Mouse (Mus musculus) layer of hippocampus, adult 8-10 months (tissue): ENCODE measurements around the gene Cmip. TPM values are rescaled to one million over a fixed set of nuclear protein-coding genes. Genes with fewer than 3 reads are reported as not detected.

Experiments
- DNase-seq, 2 experiments: peaks; one replicate each; pipeline ENCODE4 v3.0.0; 2022; ENCODE audit warnings: low spot score in 2 of 2
- total RNA-seq, 4 experiments: library from RNA; stranded (reverse); gene quantifications; 2 replicates each; pipeline ENCODE4 v1.2.4; 2022

The Cmip gene
- total RNA-seq, 4 experiments from 2014 or later, result 252 to 278 (median 268) TPM

DNA sequence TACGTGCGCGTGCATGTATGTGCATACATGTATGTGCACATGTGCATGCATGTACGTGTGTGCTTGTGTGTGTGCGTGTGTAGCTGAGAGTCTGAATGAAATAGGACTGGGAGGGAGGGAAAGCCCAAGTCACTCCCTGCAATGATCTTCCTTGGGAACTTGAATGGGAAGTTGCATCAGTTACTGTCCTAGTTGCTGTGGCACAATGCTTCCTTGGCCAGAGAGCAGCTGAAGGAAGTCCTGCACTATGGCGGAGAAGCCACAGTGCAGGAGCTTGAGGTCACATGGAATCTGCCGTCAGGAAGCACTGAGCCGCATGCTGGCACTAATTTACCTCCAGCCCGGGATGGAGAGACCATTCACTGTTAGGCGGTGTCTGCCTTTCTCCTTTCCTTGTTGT, 37.9 kb downstream of the Cmip start:
- DNase-seq, result no peak

- DNase-seq, result no peak
These were observed 41.2 kb downstream of the Cmip start for GRCm38 (mm10) chr8:117297913-117298518.

- no peak for DNase-seq
These were observed 42.3 kb downstream of the Cmip start for GRCm38 (mm10) chr8:117299204-117299603.

DNA sequence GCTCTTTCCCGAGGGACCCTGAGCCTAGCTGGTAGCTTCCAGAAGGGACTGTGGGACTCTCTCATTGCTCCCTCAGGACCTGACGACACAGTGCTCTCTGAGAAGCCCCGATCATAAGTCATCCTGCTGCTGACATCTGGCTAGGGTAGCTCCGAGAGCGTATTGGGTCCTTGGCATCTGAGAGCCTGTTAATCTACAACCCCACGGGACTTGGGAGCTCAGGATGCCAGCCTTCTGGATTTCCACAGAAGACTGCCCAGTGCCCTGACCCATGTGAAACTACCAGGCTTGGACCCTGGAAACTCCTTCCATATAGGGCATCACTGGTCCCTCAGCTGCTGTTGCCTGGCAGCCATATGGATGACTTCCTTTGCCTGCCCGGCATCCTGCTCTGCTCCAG, 43.3 kb downstream of the Cmip start:
- no peak for DNase-seq

- no peak for DNase-seq
These were observed 44.7 kb downstream of the Cmip start for GRCm38 (mm10) chr8:117301457-117302041.

GRCm38 (mm10) chr8:117302072-117302471, 45.2 kb downstream of the Cmip start:
- DNase-seq, result no peak

DNA sequence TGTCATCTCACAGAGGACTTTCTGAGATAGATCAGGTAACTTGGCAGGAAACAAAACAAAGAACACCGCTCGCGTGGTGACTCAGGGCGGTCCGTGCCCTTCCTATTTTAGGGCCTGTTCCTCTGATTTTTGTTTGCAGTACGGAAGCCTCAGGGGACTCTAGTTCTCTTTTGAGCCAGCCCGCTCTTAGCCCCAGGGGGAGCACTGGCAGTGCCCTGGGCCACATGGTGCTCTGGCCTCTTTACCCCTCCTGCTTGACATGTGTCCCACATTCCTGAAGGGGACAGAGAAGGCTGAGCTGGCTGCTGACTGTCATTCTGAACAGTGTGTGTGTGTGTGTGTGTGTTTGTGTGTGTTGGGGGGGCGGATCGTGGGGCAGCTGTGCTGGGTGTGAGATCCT, 46.8 kb downstream of the Cmip start:
- DNase-seq, result no peak

DNA sequence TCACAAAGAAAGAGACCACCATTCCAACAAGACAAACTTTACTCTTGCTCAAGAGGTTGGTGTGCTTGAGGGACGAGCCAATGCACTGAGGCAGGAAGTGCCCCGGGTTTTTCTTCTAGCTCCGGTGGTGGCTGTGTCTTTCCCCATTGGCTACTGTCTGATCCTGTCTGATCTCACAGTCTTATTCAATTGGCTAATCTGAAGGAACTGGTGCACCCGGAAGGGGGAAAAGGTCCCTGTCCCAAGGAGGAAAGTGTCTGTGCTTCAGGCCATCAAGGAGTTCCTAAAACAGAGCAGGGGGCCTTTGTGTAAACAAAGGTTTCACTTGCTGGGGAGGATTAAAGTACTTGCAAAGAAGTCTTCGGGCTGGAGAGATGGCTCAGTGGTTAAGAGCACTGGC, 48.5 kb downstream of the Cmip start:
- DNase-seq, result no peak

DNA sequence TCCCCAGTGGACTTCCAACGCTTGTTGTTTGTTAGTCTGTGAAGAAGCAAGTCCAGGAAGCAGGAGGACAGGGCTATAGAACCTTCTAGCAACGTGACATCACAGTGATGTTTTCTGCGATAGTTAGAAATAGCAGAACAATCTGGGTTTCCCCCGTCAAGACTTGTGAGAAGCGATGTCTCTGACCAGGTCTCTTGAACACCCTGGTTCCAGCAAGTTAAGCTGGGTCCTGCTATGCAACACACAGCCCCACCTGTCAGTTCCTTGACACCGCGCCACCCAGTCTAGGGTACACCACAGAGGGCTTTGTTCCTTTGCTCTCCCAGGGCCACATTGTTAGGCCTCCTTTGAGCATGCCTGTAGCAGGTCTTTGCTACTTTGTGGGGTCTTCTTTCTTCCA, 49.9 kb downstream of the Cmip start:
- no peak for DNase-seq

DNA sequence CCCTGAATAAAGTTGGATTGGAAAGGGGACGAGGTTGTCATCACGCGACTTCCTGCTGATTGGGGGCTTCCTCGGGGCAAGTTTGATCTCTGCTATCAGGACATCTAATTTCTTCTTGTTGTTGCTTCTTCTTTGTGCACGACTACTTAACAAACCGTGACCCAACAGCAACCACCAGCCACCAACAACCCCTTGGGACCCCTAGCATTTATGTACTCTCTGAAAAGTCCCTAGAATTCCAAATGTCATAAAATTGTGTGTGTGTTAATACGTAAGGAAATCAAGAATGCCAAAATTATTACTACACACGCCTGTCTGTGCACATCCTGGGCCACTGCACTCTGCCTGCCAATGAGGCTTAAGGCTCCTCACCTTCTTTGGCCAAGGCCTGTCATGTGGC, 50.4 kb downstream of the Cmip start:
- DNase-seq, result no peak

DNA sequence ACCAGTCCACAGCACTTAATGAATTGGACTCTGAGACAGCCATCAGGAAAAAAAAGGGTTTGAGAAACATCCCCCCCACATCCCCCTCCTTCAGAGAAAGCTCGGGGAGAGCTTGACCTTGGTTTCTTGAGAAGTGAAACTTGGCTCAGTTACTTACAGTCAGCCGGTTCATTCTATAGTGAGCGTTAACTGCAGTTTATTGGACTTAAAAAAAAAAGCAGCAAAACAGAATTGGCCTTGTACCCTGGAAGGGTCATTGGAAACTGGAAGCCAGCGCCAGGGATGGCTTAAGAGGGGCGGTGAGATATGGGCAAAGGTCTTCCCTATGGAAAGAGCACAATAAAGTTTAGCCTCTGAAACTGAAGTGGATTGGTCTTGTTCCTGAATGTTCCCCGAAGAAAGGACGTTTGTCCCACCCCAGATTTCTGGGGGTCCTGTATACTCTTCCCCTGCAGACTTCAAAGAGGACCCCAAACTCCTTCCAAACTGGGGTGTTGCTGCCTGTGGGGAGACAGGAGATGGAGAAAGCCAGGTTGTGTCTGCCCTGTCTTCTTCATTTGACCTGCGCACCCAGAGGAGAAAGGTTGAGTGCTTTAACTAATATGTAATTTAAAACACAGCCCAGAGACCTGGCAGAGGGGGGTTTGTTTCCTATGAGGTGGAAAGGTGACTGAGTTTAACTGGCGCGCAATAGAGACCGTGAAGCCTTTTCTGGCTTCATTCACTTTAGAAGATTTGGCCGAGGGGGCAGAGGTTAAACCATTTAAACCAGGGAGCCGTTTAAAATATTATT, 51.6 kb downstream of the Cmip start:
- no peak for DNase-seq

DNA sequence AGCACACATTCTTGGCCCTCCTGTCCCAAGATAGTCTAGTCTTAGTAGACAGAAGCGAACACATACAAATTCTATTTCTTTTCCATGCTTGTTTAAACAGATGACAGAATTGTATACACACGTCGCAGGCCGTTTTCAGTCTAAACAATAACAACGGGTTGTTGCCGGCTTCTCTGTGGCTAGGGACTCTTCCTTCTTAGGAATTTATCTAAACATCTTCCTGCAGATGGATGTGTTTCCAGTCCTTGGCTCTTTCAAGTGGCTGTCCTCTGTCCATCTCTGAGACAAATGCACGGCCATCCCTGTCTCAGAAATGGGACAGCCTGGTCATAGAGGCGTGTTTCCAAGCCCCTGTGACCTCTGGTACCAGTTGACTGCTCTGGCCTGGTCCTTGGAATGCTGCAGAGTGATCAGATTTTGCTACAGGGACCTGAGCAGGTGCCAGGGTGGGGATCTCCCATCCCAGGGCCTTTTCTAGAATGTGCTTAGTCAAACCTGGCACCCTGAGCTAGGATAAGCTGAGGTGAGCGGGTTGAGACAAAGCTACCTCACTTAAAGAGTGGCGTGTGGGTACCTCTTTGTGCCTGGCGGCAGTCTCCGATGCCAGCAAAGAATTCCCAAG, 52.9 kb downstream of the Cmip start:
- no peak for DNase-seq

DNA sequence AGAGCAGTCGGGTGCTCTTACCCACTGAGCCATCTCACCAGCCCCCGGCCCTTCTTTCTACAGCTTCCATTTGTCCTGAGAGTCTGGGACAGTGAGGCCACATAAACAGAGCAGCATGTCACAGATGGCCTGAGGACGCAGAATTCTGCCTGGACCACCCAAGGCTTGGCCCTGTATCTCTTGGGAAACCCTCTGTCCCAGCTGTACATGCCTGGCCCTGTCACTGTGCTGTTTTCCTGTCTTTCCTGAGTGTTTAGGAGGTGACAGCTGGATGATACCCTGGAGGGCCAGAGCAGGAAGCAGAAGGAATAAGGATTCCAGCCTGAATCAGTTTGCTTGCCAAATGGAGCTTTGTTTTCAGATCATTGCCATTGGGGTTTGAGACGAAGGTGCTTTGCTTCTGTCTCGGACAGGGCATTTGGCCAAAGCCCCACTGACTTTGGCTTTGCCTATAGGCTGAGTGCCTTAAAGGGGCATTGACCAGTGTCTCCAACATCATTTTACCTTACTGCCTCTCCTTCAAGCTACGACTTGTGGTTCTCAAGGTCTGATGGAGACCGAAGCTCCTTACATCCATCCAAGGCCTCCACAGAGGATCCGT, 54.2 kb downstream of the Cmip start:
- DNase-seq, result no peak

DNA sequence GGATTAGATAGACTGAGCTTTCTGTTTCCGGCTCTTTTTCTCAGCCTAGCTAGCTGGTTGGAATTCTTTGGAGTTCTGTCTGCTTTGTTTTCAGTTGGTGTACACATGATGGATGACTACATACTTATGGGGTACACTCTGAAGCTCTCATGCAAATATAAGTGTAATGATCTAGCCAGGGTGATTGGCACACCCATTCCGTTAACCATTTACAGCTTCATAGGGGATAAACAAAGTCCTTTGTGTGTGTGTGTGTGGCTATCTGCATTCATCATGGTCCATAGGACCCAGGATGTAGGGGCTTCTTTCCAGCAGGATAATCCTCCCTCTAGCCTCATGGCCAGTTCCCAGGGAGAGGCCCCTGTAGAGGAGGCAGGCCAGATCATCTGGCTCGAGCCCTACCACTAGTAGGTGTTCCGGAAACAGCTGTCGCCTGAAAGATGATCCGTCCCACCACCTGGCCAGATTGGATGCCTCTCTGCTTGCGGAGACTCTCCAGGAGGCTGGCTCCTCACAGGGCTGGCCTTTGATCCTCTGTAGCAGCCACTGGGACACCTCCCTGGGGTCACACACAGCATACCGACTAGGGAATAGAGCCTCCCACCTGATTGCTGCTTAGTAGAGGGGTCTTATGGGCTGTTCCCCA, 57.6 kb downstream of the Cmip start:
- DNase-seq, result no peak

DNA sequence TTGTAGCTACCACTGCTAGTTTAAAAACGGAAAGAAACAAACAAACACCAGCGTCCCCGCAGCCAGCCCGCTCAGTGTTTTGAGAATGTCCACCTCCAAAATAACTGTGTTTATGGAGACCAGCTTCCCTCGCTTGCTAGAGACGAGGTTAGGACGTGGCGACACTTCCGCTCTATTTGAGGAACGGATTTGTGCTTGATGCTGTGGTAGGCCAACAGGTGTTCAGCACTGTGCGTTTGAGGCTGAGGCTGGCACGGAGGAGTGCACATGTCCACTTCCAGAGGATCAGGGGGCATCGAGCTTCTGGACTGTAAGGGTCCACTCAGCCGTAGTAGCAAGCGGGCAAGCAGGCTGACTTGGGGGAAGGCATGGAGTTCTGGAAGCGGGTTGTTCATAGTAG, 58.9 kb downstream of the Cmip start:
- DNase-seq, result no peak

- DNase-seq, result no peak
These were observed 60.6 kb downstream of the Cmip start for GRCm38 (mm10) chr8:117317478-117317877.

- no peak for DNase-seq
These were observed 62.3 kb downstream of the Cmip start for GRCm38 (mm10) chr8:117318911-117319826.

DNA sequence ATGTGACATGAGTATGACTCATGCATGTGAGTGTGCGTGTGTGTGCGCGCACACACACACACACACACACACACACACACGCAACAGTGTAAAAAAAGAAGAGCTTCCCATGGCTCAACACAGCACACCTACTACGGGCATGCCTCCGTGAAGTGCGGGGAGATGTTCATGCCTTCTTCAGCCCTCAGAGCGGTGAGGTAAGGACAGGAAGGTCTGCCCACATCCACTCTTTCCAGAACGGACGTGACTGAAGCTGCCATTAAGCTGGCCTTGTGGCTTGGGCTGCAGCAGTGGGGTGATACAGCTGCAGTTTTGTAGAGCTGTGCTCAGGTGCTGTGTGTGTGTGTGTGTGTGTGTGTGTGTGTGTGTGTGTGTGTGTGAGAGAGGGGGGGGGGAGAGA, 63.8 kb downstream of the Cmip start:
- no peak for DNase-seq

- no peak for DNase-seq
These were observed 64.4 kb downstream of the Cmip start for GRCm38 (mm10) chr8:117321232-117321631.

DNA sequence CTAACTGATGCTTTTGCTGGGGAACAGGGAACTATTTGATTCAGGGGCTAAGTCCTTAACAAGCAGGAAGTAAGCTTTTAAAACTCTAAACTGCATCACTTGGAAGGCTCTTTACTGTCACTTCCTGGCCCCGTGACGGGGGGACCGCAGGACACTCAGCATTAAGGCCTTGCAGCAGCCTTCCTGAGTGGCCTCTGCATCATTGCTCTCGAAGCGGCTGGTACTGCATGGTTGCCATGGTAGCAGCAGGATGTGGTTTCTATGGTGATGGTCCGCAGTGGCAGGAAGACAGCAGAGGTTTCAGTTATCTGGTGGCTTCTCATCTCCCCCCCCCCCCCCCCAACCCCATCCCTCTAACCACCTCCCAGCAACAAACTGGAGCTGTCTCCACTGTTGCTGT, 65.2 kb downstream of the Cmip start:
- peak; percentile 69 to 70 for DNase-seq
